In the genomic region with DNA sequence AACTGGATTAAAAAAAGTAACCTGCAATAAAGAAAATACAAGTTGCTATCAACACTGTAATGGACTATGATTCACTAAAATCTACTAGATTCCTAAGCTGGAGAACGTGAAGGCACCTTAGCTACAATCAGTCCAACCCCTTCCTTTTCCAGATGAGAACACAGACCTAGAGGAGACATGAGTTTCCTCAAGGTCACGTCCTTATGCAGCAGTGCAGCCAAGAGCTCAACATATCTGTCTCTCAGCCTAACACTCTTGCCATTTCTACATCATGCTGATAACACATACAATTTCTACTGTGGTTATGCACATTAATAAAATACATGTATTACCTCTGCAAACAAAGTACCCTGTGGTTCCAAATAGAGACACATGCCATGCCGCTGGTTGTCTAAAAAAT, we compare ENCODE assay signal across 18 mouse cellular contexts.
"Had no signal": no experiment of that assay in that cellular context is flagged by ENCODE, and none has a peak within 500 bp of the region (broad histone marks: within the 10 kb centered on the region; RNA-seq: fewer than 3 reads in every experiment).

No protein-coding gene starts in this region.

- H3K9me3 ChIP-seq: midbrain, embryonic 10.5 days; midbrain, embryonic 12.5 days; neural tube, embryonic 13.5 days; neural tube, embryonic 15.5 days had no signal

- H3K4me1 ChIP-seq: midbrain, embryonic 10.5 days; midbrain, embryonic 12.5 days; neural tube, embryonic 13.5 days; neural tube, embryonic 15.5 days had no signal

- ATAC-seq: midbrain, embryonic 16.5 days had no signal

- H3K27ac ChIP-seq: midbrain, embryonic 10.5 days; midbrain, embryonic 12.5 days; neural tube, embryonic 13.5 days; neural tube, embryonic 15.5 days had no signal

- H3K4me2 ChIP-seq: lung, embryonic 14.5 days; midbrain, embryonic 12.5 days; neural tube, embryonic 13.5 days; neural tube, embryonic 15.5 days had no signal

- DNase-seq: lung, embryonic 14.5 days; lung, postnatal 10 days; lung, postnatal 4 days; midbrain, embryonic 14.5 days; retina, postnatal 1 day; right cerebral cortex, adult 18-20 months; right cerebral cortex, postnatal 25 days; right cerebral cortex, postnatal 4 days; spleen, adult 18-20 months; thymus, adult 18-20 months; thymus, postnatal 14 days; thymus, postnatal 36 days had no signal

- H3K9ac ChIP-seq: lung, embryonic 14.5 days; midbrain, embryonic 12.5 days; neural tube, embryonic 13.5 days; neural tube, embryonic 15.5 days had no signal

- H3K27me3 ChIP-seq: midbrain, embryonic 12.5 days; neural tube, embryonic 13.5 days; neural tube, embryonic 15.5 days had no signal

- H3K4me3 ChIP-seq: midbrain, embryonic 10.5 days; midbrain, embryonic 12.5 days; myocyte; neural tube, embryonic 13.5 days; neural tube, embryonic 15.5 days had no signal
